14 mouse cellular contexts compared by ENCODE assay signal in genomic region chr13:63944344-63945021, GRCm38 (mm10).
DNase-seq lines count a peak whose midpoint lies in the region; ATAC-seq and TF ChIP-seq lines count a peak whose summit lies in the region.
"Had no signal": no experiment of that assay in that cellular context is flagged by ENCODE, and none has a peak within 500 bp of the region (broad histone marks: within the 10 kb centered on the region; RNA-seq: fewer than 3 reads in every experiment).

No protein-coding gene starts in this region.

- no peak overlapping the region for H3K4me2 ChIP-seq in forebrain, embryonic 14.5 days (ENCODE audit: low read length)
- no peak overlapping the region for H3K4me2 ChIP-seq in forebrain, embryonic 13.5 days
- H3K4me2 ChIP-seq in liver, postnatal 0 days (ENCODE audit: low read depth, low read length) = no peak overlapping the region
- no peak overlapping the region for H3K4me2 ChIP-seq in liver, embryonic 12.5 days
- no peak overlapping the region for H3K4me2 ChIP-seq in midbrain, embryonic 16.5 days (ENCODE audit: low read length)
- H3K4me2 ChIP-seq: liver, embryonic 15.5 days had no signal

- WGBS in forebrain, embryonic 14.5 days = 21% methylated on average over 13 of the region's 13 CpGs
- 23% methylated on average over 13 of the region's 13 CpGs for WGBS in forebrain, embryonic 13.5 days
- 65% methylated on average over 13 of the region's 13 CpGs for WGBS in liver, postnatal 0 days (ENCODE audit: insufficient replicate concordance)
- 64% methylated on average over 13 of the region's 13 CpGs for WGBS in liver, embryonic 12.5 days (ENCODE audit: insufficient replicate concordance)
- WGBS in midbrain, embryonic 16.5 days = 11% methylated on average over 13 of the region's 13 CpGs

- H3K36me3 ChIP-seq in forebrain, embryonic 14.5 days (ENCODE audit: control insufficient read depth, insufficient read depth, low read length) = no peaks in the 10 kb centered on the region
- no peaks in the 10 kb centered on the region for H3K36me3 ChIP-seq in forebrain, embryonic 13.5 days (ENCODE audit: poor library complexity, severe bottlenecking)
- no peaks in the 10 kb centered on the region for H3K36me3 ChIP-seq in liver, postnatal 0 days (replicated peaks; ENCODE audit: insufficient read depth, low read length)
- no peaks in the 10 kb centered on the region for H3K36me3 ChIP-seq in liver, embryonic 12.5 days
- H3K36me3 ChIP-seq in midbrain, embryonic 16.5 days (ENCODE audit: control insufficient read depth, insufficient read depth, low read length) = no peaks in the 10 kb centered on the region
- H3K36me3 ChIP-seq: liver, embryonic 15.5 days had no signal

- no peak for TF ChIP-seq EP300 in liver, postnatal 0 days (IDR thresholded peaks at IDR 0.05; ENCODE audit: low read depth)

- no peak for ATAC-seq in forebrain, embryonic 14.5 days
- no peak for ATAC-seq in forebrain, embryonic 13.5 days
- no peak for ATAC-seq in liver, postnatal 0 days
- ATAC-seq in liver, embryonic 12.5 days = no peak
- ATAC-seq in hematopoietic stem cell, adult 5-6 weeks (replicated peaks in 1 of 2; ENCODE audit: insufficient read depth in 1 of 2, low FRiP score in 2 of 2, low TSS enrichment in 1 of 2, low read depth in 1 of 2, poor library complexity in 2 of 2, severe bottlenecking in 2 of 2) = peak; percentile 17 to 60; a peak in 2 of 4 replicates
- ATAC-seq in midbrain, embryonic 16.5 days = peak; percentile 32; the same call in 1 of the 2 replicates

- H3K27me3 ChIP-seq in forebrain, embryonic 14.5 days (replicated peaks; ENCODE audit: control insufficient read depth, insufficient read depth, low read length) = no peaks in the 10 kb centered on the region; the same call in 1 of the 2 replicates
- H3K27me3 ChIP-seq in forebrain, embryonic 13.5 days = 0 out of 2 replicates have a peak, but pooled peaks cover 6% of the 10 kb centered on the region
- H3K27me3 ChIP-seq in liver, postnatal 0 days (ENCODE audit: insufficient read depth, low read length) = no peaks in the 10 kb centered on the region
- H3K27me3 ChIP-seq in liver, embryonic 12.5 days (replicated peaks) = no peaks in the 10 kb centered on the region
- peaks cover 39% of the 10 kb centered on the region for H3K27me3 ChIP-seq in midbrain, embryonic 16.5 days (ENCODE audit: control insufficient read depth, insufficient read depth, low read depth, low read length)

- H3K4me3 ChIP-seq in forebrain, embryonic 14.5 days (ENCODE audit: low read depth, low read length) = no peak overlapping the region
- no peak overlapping the region for H3K4me3 ChIP-seq in forebrain, embryonic 13.5 days
- H3K4me3 ChIP-seq in liver, postnatal 0 days (ENCODE audit: low read depth, low read length) = no peak overlapping the region
- H3K4me3 ChIP-seq in liver, embryonic 12.5 days = no peak overlapping the region
- H3K4me3 ChIP-seq in midbrain, embryonic 16.5 days (ENCODE audit: low read depth, low read length) = no peak overlapping the region
- H3K4me3 ChIP-seq: liver, embryonic 15.5 days had no signal

- H3K9me3 ChIP-seq in forebrain, embryonic 14.5 days (replicated peaks; ENCODE audit: control insufficient read depth, low read length) = no peaks in the 10 kb centered on the region
- H3K9me3 ChIP-seq in forebrain, embryonic 13.5 days (replicated peaks) = no peaks in the 10 kb centered on the region
- no peaks in the 10 kb centered on the region for H3K9me3 ChIP-seq in liver, postnatal 0 days (ENCODE audit: low read length)
- no peaks in the 10 kb centered on the region for H3K9me3 ChIP-seq in liver, embryonic 12.5 days (replicated peaks)
- H3K9me3 ChIP-seq in midbrain, embryonic 16.5 days (replicated peaks; ENCODE audit: control insufficient read depth, low read length, poor library complexity, severe bottlenecking) = no peaks in the 10 kb centered on the region
- H3K9me3 ChIP-seq: liver, embryonic 15.5 days had no signal

- no peaks in the 10 kb centered on the region for H3K4me1 ChIP-seq in forebrain, embryonic 14.5 days (ENCODE audit: control insufficient read depth, insufficient read depth, low read length)
- H3K4me1 ChIP-seq in forebrain, embryonic 13.5 days = peaks cover 11% of the 10 kb centered on the region
- H3K4me1 ChIP-seq in liver, postnatal 0 days (ENCODE audit: insufficient read depth) = no peaks in the 10 kb centered on the region
- H3K4me1 ChIP-seq in liver, embryonic 12.5 days = no peaks in the 10 kb centered on the region
- 0 out of 2 replicates have a peak, but pooled peaks cover 2% of the 10 kb centered on the region for H3K4me1 ChIP-seq in midbrain, embryonic 16.5 days (ENCODE audit: control insufficient read depth, insufficient read depth, low read length)
- H3K4me1 ChIP-seq: liver, embryonic 15.5 days had no signal

- H3K9ac ChIP-seq in forebrain, embryonic 14.5 days (ENCODE audit: low read length) = no peak overlapping the region
- no peak overlapping the region for H3K9ac ChIP-seq in forebrain, embryonic 13.5 days
- H3K9ac ChIP-seq in liver, postnatal 0 days (replicated peaks) = no peak overlapping the region
- no peak overlapping the region for H3K9ac ChIP-seq in liver, embryonic 12.5 days
- no peak overlapping the region for H3K9ac ChIP-seq in midbrain, embryonic 16.5 days (ENCODE audit: low read depth, low read length)
- H3K9ac ChIP-seq: liver, embryonic 15.5 days had no signal

- peak; percentile 10 for DNase-seq in forebrain, embryonic 14.5 days (ENCODE audit: low spot score)
- no peak for DNase-seq in liver, postnatal 0 days
- DNase-seq in frontal cortex, postnatal 36 days (ENCODE audit: low spot score in 2 of 2) = no peak
- DNase-seq in frontal cortex, postnatal 10 days (ENCODE audit: low spot score in 2 of 2) = no peak
- DNase-seq: adrenal gland, adult 8-10 months; cerebellum, adult 11 months; kidney, adult 2 months; spleen, adult 18-20 months; thymus, adult 2 months had no signal

- TF ChIP-seq CTCF in liver, postnatal 0 days (IDR thresholded peaks at IDR 0.05; ENCODE audit: low read depth) = no peak

- H3K27ac ChIP-seq in forebrain, embryonic 14.5 days (ENCODE audit: low read depth, low read length) = no peak overlapping the region
- H3K27ac ChIP-seq in forebrain, embryonic 13.5 days = no peak overlapping the region; the same call in 1 of the 2 replicates
- H3K27ac ChIP-seq in liver, postnatal 0 days (ENCODE audit: low read depth) = 0 out of 2 replicates have a peak overlapping the region, but pooled peaks have one; percentile 11
- H3K27ac ChIP-seq in liver, embryonic 12.5 days = no peak overlapping the region
- H3K27ac ChIP-seq in midbrain, embryonic 16.5 days (ENCODE audit: low read length) = no peak overlapping the region
- H3K27ac ChIP-seq: liver, embryonic 15.5 days had no signal

Comparison
In these comparisons a context has a peak if more than half of its experiments do, and no peak if none do; other contexts are left out.
1. ATAC-seq: peak in hematopoietic stem cell, adult 5-6 weeks (2 of 2) and midbrain, embryonic 16.5 days (single experiment); none in forebrain, embryonic 14.5 days (single experiment), forebrain, embryonic 13.5 days (single experiment), liver, postnatal 0 days (single experiment) and liver, embryonic 12.5 days (single experiment).